Mouse (Mus musculus) left cerebral cortex, adult 8-10 months (tissue): ENCODE data around the gene Txlna. TPM values are rescaled to one million over a fixed set of nuclear protein-coding genes. Genes with fewer than 3 reads are reported as not detected.

Experiments
- DNase-seq, 2 experiments: peaks; one replicate each; pipeline ENCODE4 v3.0.0; 2022; ENCODE audit warnings: low spot score in 2 of 2
- total RNA-seq, 4 experiments: library from RNA; stranded (reverse); gene quantifications; 2 replicates each; pipeline ENCODE4 v1.2.4; 2022

Gene Txlna
- 10 to 100 TPM; 31.6 to 42.4 (median 37.2) TPM for total RNA-seq

GRCm38 (mm10) chr4:129640638-129641467 is at the start of gene Txlna:
Txlna (minus strand) TSS chr4:129641065.
- DNase-seq, result peak; percentile 95 to 97

DNA sequence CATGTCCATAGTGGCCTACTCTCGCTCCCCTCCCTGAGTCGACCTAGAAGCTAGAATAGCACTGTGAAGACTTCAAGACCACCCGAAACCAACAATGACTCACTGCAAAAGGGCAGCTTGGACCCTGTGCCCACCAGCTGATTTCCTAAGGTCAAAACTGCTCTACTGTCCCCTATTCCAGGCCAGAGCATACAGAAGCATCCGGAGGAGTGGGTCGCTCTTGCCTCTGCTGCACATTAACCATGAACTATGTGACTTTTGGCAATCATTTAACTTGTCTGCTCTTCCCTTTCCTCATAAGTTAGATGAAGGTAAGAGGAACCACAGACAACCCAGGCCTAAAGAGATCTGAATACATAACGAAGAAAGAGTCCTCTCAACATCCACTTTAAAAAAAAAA is 43.7 kb upstream of the Txlna start:
- no peak for DNase-seq

GRCm38 (mm10) chr4:129683901-129684493 is 43.1 kb upstream of the Txlna start:
- DNase-seq, result no peak

DNA sequence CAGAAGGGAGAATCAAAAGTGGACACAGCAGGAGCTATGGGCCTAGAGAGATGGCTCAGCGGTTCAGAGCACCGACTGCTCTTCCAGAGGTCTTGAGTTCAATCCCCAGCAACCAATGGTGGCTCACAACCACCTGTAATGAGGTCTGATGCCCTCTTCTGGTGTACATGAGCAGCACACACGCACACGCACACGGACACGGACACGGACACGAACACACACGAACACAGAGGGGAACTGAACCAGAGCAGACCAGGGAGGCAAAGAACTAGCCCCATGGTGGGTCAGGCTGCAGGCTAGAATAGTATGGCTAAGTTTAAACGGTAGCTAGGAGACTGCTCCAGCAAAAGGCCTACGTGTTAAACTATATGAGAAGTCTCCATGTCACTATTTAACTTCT is 41.0 kb upstream of the Txlna start:
- DNase-seq, result no peak

DNA sequence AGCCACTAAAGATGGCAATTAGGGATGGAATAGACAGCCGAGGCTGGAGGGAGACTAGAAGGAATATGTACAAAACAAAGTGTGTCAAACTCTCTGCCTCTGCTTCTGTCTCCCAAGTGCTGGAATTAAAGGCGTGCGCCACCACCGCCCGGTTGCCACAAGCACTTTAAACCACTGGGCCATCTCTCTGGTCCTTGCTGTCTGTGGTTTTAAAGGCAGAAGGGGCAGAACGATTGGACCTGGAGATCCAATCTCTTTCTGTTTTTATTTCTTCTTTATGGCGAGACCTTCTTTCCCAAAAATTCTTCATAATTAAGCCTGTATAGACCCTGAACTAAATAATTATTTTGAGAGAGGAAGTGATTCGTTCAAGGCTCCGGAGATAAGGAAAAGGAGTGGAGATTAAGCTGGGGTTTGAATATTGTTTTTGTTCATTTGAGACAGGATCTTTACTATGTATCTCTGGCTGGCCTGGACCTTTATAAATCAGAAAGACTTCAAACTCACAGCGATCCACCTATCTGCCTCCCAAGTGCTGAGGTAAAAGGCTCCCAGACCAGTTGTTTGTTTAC is 32.1 kb upstream of the Txlna start:
- no peak for DNase-seq

- DNase-seq, result peak; percentile 84 to 94
Observed at GRCm38 (mm10) chr4:129672083-129672877, 31.4 kb upstream of the Txlna start, which contains the start of gene Kpna6. Kpna6 (minus strand) TSS chr4:129672767.

GRCm38 (mm10) chr4:129671491-129672082 is 30.7 kb upstream of the Txlna start:
- no peak for DNase-seq

- DNase-seq, result no peak
Observed at GRCm38 (mm10) chr4:129662255-129662813, 21.5 kb upstream of the Txlna start.

GRCm38 (mm10) chr4:129661584-129661983 is 20.7 kb upstream of the Txlna start:
- no peak for DNase-seq

DNA sequence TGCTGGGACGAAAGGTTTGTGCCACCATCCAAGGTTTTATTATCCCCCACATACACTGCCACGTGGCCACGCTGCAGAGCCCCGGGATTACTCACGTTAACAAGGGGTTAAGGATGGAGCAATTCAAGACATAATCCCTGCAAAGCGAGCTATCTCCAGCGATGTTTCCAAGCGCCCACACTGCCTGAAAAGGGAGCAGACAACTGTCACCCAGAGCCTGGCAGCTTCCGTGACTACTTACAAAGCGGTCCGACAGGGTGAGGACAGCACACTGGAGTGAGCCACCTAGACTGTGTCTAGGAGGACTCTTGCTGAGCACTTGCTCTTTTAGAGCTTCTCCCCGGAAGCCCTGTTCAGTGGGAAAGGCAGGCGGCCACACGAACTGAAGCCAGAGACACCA is 13.9 kb upstream of the Txlna start:
- DNase-seq, result no peak

DNA sequence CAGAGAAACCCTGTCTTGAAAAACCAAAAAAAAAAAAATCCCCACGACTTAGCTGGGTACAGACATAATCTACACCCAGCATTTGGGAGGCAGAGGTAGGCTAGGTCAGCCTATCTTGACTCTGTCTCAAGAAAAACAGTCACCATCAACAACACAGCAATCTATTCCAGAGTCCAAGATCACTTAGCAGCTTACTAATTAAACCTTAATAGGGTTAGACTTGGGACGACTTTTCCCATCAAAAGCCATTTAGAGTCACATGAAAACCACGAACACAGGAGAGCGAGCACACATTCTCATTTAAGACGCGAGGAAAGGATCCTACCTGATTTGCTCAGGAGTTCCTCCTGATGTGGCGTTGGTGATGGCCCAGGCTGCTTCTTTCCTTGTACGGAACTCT is 9.5 kb upstream of the Txlna start:
- no peak for DNase-seq

DNA sequence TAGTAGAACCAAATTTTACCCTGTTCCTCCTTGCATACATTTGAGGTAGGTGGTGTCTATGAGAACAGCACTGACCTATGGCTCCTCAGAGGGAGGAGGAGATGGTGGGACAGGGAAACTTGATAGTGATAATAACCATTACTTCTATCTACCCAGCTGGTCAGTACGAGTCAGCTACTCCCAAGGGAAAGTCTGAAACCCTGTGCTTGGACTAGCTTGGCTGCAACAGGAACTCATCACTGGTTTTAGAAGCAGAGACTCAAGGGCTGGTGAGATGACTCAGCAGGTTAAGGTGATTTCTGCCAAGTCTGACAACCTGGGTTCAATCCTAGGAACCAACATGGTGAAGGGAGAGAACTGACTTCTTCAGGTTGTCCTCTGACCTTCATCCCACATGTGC is 7.8 kb upstream of the Txlna start:
- DNase-seq, result no peak

DNA sequence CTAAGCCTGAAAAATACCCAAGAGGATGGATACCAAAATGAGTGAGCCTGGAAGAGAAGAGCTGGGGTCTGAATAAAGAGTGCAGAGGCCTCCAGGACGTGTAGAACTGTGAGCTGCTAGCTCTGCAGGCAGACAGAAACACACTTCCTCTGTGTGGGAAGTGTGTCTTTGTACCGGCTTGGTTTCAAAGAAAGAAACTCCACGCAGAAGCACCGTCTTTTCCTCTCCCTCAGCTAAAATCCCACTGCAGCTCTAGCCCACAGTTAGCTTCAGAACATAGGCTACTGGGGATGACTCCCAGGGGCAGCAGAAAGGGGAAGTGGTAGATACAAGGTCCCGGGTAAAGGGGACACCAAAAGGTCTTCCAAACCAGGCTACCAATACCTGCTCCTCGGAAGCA is 4.3 kb upstream of the Txlna start:
- DNase-seq, result no peak

- no peak for DNase-seq
Observed at GRCm38 (mm10) chr4:129641756-129642155, 891 bp upstream of the Txlna start.

DNA sequence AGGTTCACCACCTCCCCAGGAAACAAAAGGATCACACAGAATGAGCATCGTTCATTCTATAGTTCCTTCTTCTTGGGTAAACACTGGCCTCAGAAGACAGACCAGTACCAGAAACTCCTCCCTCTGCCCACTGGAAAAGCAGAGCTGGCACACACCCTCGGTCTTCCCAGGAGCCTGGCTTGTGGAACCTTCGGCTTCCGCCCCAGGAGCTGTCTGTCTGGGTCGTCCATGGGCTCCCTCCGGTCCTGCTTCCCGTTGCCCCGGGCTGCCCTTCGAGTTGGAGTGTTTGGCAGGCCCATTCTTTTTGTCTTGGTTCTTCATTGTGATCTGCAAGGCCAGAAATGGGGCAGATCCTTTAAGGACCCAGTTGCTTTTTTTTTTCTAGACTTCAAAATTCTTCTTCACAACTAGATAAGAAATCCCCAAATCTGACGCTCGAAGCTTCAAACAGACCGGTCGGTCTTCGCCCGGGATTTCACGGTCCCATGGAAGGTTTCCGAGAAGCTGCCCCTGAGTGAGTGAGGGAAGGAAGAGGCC is 696 bp downstream of the Txlna start:
- no peak for DNase-seq

DNA sequence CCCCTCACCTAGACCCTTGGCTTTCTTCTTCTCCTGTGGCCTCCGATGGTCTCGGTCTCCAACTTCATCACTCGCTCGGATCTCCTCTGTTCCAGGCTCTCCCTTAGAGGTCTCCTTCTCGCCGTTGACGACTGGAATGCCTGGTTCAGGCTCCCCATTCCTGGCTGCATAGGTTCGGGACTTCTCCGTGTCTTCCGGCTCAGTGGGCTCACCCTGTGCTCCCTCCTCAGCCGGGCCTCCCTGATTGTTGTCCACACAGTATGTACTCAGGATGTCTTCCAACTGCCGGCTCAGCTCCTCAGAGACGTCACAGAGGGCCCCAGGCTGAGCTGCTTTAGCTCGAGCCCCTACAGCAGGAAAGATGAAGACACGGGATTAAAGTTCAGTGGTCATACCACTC is 1.6 kb downstream of the Txlna start:
- no peak for DNase-seq

GRCm38 (mm10) chr4:129633852-129634251 is 7.0 kb downstream of the Txlna start:
- DNase-seq, result no peak

DNA sequence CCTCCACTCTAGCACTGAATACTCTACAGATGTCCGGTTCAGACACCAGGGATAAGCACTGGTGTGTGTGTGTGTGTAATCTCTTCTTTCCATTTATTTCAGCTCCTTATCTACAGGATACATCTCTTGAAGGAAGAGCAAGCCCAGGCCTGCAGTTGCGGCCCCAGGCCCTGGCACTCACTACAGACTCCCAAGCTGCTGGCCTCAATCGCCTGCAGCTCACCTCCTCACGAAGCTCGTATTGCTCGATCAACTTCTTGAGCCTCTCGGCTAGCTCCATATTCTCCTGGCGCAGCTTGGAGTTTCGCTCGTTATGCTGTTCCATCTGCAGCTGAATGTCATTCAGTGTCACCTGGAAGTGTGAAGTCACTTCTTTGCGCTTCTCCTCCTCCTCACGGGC is 9.0 kb downstream of the Txlna start:
- no peak for DNase-seq

- DNase-seq, result no peak
Observed at GRCm38 (mm10) chr4:129630944-129631343, 9.9 kb downstream of the Txlna start.

DNA sequence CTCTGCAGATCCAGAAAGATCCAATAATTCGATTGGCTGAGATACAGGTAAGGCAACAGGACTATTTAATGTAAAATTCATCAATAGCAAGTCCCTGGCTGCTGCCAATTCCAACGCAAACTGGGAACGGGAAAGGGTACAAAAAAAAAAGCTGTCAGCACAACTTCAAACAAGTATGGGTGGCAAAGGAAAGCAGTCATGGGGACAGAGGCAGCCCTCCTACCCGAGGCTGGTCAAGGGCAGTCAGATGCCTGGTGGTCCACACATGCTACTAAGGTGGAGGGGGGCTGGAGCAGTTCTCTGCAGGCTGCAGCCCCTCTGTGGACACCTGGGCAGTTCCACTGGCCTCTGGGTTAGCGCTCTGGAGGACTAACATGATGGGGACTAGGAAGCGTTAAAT is 14.8 kb downstream of the Txlna start:
- DNase-seq, result no peak

- DNase-seq, result no peak
Observed at GRCm38 (mm10) chr4:129625496-129625895, 15.4 kb downstream of the Txlna start.
